Mouse (Mus musculus) thymus, adult 2 months (tissue): ENCODE measurements around the gene Adgb.

Source experiments
- CTCF ChIP-seq: fragments of 200-500 bp; IDR thresholded peaks from 2 replicates; pipeline ENCODE4 v1.5.1; 2012; ENCODE audit warnings: mild to moderate bottlenecking, control low read depth, low read length, moderate library complexity, borderline replicate concordance; ENCODE audit not compliant: control insufficient read depth, poor library complexity, insufficient read depth; ENCODE audit errors: extremely low read depth
- POLR2A ChIP-seq: fragments of 200-500 bp; IDR thresholded peaks from 2 replicates; pipeline ENCODE4 v1.6.1; 2012; ENCODE audit warnings: mild to moderate bottlenecking, low read length, control low read depth, moderate library complexity; ENCODE audit not compliant: control insufficient read depth, poor library complexity, insufficient read depth; ENCODE audit errors: extremely low read depth

- no peak for TF ChIP-seq POLR2A
- no peak for TF ChIP-seq CTCF
Observed at GRCm38 (mm10) chr10:10287221-10287867, 184.8 kb downstream of the Adgb start.
